Mouse (Mus musculus) hindbrain, embryonic 15.5 days (tissue): ENCODE measurements at regions not wholly inside any gene's neighbourhood (a gene's known extent, or its start where the extent isn't known, plus 50 kb on each side); places are given as distances from the start of the nearest gene placed in this dataset.

Source experiments
- ATAC-seq: fragments of 200-750 bp; cut with Nextera tagmentation; 2 replicates; pipeline ENCODE4 v1.8.0; 2017; ENCODE audit warnings: low read depth, moderate number of reproducible peaks, moderate TSS enrichment; ENCODE audit not compliant: low FRiP score
- H3K27ac ChIP-seq: fragments of 300-500 bp; sonication (generic); replicated peaks from 2 replicates; pipeline ENCODE4 v1.5.1; 2015; ENCODE audit warnings: mild to moderate bottlenecking, inconsistent platforms
- H3K27me3 ChIP-seq: fragments of 300-500 bp; sonication (generic); 2 replicates; pipeline ENCODE4 v1.6.1; 2015; ENCODE audit warnings: control low read depth, inconsistent platforms
- H3K36me3 ChIP-seq: fragments of 300-500 bp; sonication (generic); 2 replicates; pipeline ENCODE4 v1.6.1; 2015; ENCODE audit warnings: control low read depth, inconsistent platforms
- H3K4me1 ChIP-seq: fragments of 300-500 bp; sonication (generic); replicated peaks from 2 replicates; pipeline ENCODE4 v1.6.1; 2015; ENCODE audit warnings: control low read depth, inconsistent platforms
- H3K4me2 ChIP-seq: fragments of 300-500 bp; sonication (generic); 2 replicates; pipeline ENCODE4 v1.6.1; 2015; ENCODE audit warnings: moderate library complexity, mild to moderate bottlenecking, inconsistent platforms
- H3K4me3 ChIP-seq: fragments of 300-500 bp; sonication (generic); 2 replicates; pipeline ENCODE4 v1.5.1; 2015; ENCODE audit warnings: mild to moderate bottlenecking, inconsistent platforms
- H3K9ac ChIP-seq: fragments of 300-500 bp; sonication (generic); 2 replicates; pipeline ENCODE4 v1.6.1; 2015; ENCODE audit warnings: inconsistent platforms
- H3K9me3 ChIP-seq: fragments of 300-500 bp; sonication (generic); 2 replicates; pipeline ENCODE4 v1.6.1; 2016; ENCODE audit warnings: control low read depth, inconsistent platforms
- WGBS: fragments of 180-500 bp; shearing (Covaris S2); methylation state at CpG from one replicate; pipeline ENCODE4 v1.1.7; 2015; 5-methylcytosine and 5-hydroxymethylcytosine counted together

DNA sequence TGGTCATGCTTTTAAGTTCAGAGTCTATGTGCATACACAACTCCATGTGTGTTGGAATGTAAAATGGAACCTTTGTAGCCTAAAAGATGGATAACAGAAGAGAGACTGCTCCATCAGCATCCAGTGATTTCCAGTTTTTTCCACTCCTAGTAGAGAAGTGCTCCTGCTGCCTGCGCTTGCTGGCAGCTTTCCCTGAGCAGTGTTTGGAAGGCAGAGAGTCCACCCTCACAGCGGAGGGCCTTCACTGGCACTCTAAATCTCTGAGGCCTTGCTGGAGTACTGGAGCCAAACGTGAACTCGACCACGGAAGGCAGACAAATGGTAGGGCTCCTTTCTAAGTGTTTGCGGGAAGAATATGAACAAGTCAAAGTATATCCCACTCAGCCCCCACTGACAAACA lies 108.0 kb upstream of the Ank start:
- no peaks in the 10 kb centered on the region for H3K9me3 ChIP-seq
- H3K9ac ChIP-seq = no peak overlapping the region
- H3K36me3 ChIP-seq = no peaks in the 10 kb centered on the region
- ATAC-seq = no peak
- H3K4me3 ChIP-seq = no peak overlapping the region
- WGBS = 69% methylated on average over 6 of the region's 6 CpGs
- no peak overlapping the region for H3K27ac ChIP-seq
- H3K27me3 ChIP-seq = no peaks in the 10 kb centered on the region
- H3K4me1 ChIP-seq = no peaks in the 10 kb centered on the region; the same call in 1 of the 2 replicates
- no peak overlapping the region for H3K4me2 ChIP-seq

DNA sequence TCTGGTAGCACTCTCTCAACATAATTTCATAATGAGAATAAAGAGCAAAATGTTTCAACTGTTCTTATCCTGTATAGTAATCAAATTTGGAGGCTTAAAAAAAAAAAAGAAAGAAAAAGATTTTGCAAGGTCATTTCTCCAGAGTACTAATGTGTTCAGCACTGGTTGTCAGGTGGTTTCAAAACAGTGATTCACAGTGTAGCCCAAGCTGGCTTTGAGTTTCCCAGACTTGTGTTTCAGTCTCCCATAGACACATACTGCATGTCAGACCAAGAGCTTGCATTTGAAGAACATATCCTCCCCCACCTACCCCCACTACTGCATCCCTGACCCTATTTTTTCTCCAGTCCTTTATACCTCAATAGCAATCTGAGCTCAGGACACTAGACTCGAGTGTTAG lies 107.2 kb upstream of the Ank start:
- no peak overlapping the region for H3K4me2 ChIP-seq
- no peaks in the 10 kb centered on the region; the same call in 1 of the 2 replicates for H3K4me1 ChIP-seq
- no peak overlapping the region for H3K9ac ChIP-seq
- H3K9me3 ChIP-seq = no peaks in the 10 kb centered on the region
- 74% methylated on average over 1 of the region's 1 CpGs for WGBS
- no peak overlapping the region for H3K4me3 ChIP-seq
- no peak overlapping the region for H3K27ac ChIP-seq
- no peaks in the 10 kb centered on the region for H3K27me3 ChIP-seq
- ATAC-seq = no peak
- H3K36me3 ChIP-seq = no peaks in the 10 kb centered on the region

GRCm38 (mm10) chr15:27374517-27374916 lies 92.0 kb upstream of the Ank start:
- no peak overlapping the region for H3K9ac ChIP-seq
- H3K9me3 ChIP-seq = no peaks in the 10 kb centered on the region
- H3K4me3 ChIP-seq = no peak overlapping the region
- H3K27me3 ChIP-seq = no peaks in the 10 kb centered on the region
- no peaks in the 10 kb centered on the region for H3K36me3 ChIP-seq
- no peaks in the 10 kb centered on the region for H3K4me1 ChIP-seq
- no peak overlapping the region for H3K27ac ChIP-seq
- WGBS = 62% methylated on average over 1 of the region's 1 CpGs
- H3K4me2 ChIP-seq = no peak overlapping the region
- ATAC-seq = no peak

- no peak overlapping the region for H3K9ac ChIP-seq
- no peak for ATAC-seq
- no peaks in the 10 kb centered on the region for H3K9me3 ChIP-seq
- no peaks in the 10 kb centered on the region for H3K27me3 ChIP-seq
- H3K36me3 ChIP-seq = no peaks in the 10 kb centered on the region
- no peak overlapping the region for H3K4me2 ChIP-seq
- no peak overlapping the region for H3K4me3 ChIP-seq
- 86% methylated on average over 3 of the region's 3 CpGs for WGBS
- H3K27ac ChIP-seq = no peak overlapping the region
- H3K4me1 ChIP-seq = no peaks in the 10 kb centered on the region
Observed at GRCm38 (mm10) chr15:27378601-27379094, 87.8 kb upstream of the Ank start.

- no peaks in the 10 kb centered on the region for H3K27me3 ChIP-seq
- WGBS = 33% methylated on average over 4 of the region's 4 CpGs
- H3K4me3 ChIP-seq = no peak overlapping the region
Observed at GRCm38 (mm10) chr15:27380436-27380945, 86.0 kb upstream of the Ank start.

GRCm38 (mm10) chr15:27381565-27381964 lies 84.9 kb upstream of the Ank start:
- H3K27me3 ChIP-seq = no peaks in the 10 kb centered on the region
- no peaks in the 10 kb centered on the region for H3K36me3 ChIP-seq
- no peak overlapping the region for H3K9ac ChIP-seq
- no peak overlapping the region for H3K27ac ChIP-seq
- no peak overlapping the region for H3K4me3 ChIP-seq
- no peaks in the 10 kb centered on the region for H3K9me3 ChIP-seq
- 81% methylated on average over 2 of the region's 2 CpGs for WGBS
- ATAC-seq = no peak
- no peak overlapping the region for H3K4me2 ChIP-seq
- no peaks in the 10 kb centered on the region for H3K4me1 ChIP-seq

More at GRCm38 (mm10) chr15:27380436-27380945, 86.0 kb upstream of the Ank start:
- H3K27ac ChIP-seq = no peak overlapping the region
- H3K9me3 ChIP-seq = no peaks in the 10 kb centered on the region
- H3K4me2 ChIP-seq = no peak overlapping the region
- ATAC-seq = no peak
- no peaks in the 10 kb centered on the region for H3K36me3 ChIP-seq
- no peak overlapping the region for H3K9ac ChIP-seq
- H3K4me1 ChIP-seq = no peaks in the 10 kb centered on the region

- Histone ChIP-seq H3K9me3 (no peaks in the 10 kb centered on the region), H3K4me1 (no peaks in the 10 kb centered on the region), H3K27me3 (no peaks in the 10 kb centered on the region), H3K4me3 (no peak overlapping the region), H3K27ac (no peak overlapping the region), H3K36me3 (no peaks in the 10 kb centered on the region), H3K9ac (no peak overlapping the region), H3K4me2 (no peak overlapping the region)
- ATAC-seq = no peak
- 93% methylated on average over 2 of the region's 2 CpGs for WGBS
Observed at GRCm38 (mm10) chr15:27390567-27390966, 75.9 kb upstream of the Ank start.

DNA sequence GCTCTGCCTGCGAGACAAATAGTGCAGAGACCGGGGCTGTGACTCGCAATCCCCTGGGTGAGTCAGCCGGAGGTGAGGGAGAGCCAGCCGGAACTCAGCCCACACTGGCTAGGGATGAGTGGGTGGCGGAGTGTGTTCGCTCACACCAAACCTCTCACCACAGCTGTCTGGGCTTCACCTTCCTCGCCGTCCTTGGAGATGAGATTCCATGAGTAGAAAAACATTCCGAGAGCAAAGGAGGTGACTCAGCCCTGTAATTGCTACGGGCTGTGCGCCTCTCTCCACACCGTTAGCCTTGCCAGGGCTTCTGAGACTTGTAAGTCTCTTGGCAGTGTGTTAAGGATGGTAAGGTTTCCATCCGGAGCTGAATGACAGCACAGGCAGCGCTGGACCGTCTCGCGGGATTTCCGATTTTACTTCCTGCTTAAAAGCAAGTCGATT lies 60.7 kb upstream of the Ank start:
- no peaks in the 10 kb centered on the region for H3K27me3 ChIP-seq
- no peak overlapping the region for H3K27ac ChIP-seq

DNA sequence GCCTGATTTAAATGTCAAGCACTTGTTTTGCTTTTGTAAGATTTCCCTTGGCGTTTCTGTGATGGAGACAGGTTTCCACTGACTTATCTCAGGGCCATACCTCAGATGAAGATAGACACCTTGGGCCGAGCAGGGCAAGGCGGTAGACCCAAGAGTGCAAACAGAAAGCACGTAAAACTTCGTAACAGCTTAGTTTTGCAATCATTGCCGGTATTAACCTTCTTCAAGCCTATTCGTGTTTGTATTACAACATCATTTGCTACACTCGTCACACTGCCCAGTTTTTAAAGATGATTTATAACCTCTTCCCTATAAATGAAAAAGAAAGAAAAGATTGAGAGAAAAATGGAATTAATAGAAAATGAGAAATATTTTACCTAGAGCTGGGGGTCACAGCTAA lies 56.6 kb upstream of the Ank start:
- H3K36me3 ChIP-seq = no peaks in the 10 kb centered on the region
- no peaks in the 10 kb centered on the region for H3K27me3 ChIP-seq
- no peak overlapping the region for H3K9ac ChIP-seq
- H3K4me3 ChIP-seq = no peak overlapping the region
- 0 out of 2 replicates have a peak, but pooled peaks cover 2% of the 10 kb centered on the region for H3K4me1 ChIP-seq
- no peak overlapping the region for H3K4me2 ChIP-seq
- ATAC-seq = no peak
- H3K9me3 ChIP-seq = no peaks in the 10 kb centered on the region
- 91% methylated on average over 8 of the region's 8 CpGs for WGBS
- H3K27ac ChIP-seq = no peak overlapping the region

More for the DNA sequence above, 60.7 kb upstream of the Ank start:
- no peak overlapping the region for H3K4me3 ChIP-seq
- no peaks in the 10 kb centered on the region for H3K9me3 ChIP-seq
- no peaks in the 10 kb centered on the region for H3K36me3 ChIP-seq
- H3K9ac ChIP-seq = no peak overlapping the region
- H3K4me2 ChIP-seq = no peak overlapping the region
- 84% methylated on average over 20 of the region's 20 CpGs for WGBS
- ATAC-seq = no peak
- H3K4me1 ChIP-seq = no peaks in the 10 kb centered on the region

GRCm38 (mm10) chr15:27412304-27412703 lies 54.2 kb upstream of the Ank start:
- Histone ChIP-seq H3K4me1 (0 out of 2 replicates have a peak, but pooled peaks cover 2% of the 10 kb centered on the region), H3K27ac (no peak overlapping the region), H3K36me3 (no peaks in the 10 kb centered on the region), H3K4me3 (no peak overlapping the region), H3K9ac (no peak overlapping the region), H3K9me3 (no peaks in the 10 kb centered on the region), H3K4me2 (no peak overlapping the region), H3K27me3 (no peaks in the 10 kb centered on the region)
- ATAC-seq = 0 out of 2 replicates have a peak, but pooled peaks have one; percentile 51
- 86% methylated on average over 2 of the region's 2 CpGs for WGBS

GRCm38 (mm10) chr15:27412761-27413160 lies 53.7 kb upstream of the Ank start:
- WGBS = 68% methylated on average over 1 of the region's 1 CpGs
- H3K27ac ChIP-seq = no peak overlapping the region
- no peak overlapping the region for H3K9ac ChIP-seq
- H3K27me3 ChIP-seq = no peaks in the 10 kb centered on the region
- H3K9me3 ChIP-seq = no peaks in the 10 kb centered on the region
- H3K4me2 ChIP-seq = no peak overlapping the region
- no peak overlapping the region for H3K4me3 ChIP-seq
- 0 out of 2 replicates have a peak, but pooled peaks cover 2% of the 10 kb centered on the region for H3K4me1 ChIP-seq
- ATAC-seq = no peak
- no peaks in the 10 kb centered on the region for H3K36me3 ChIP-seq

DNA sequence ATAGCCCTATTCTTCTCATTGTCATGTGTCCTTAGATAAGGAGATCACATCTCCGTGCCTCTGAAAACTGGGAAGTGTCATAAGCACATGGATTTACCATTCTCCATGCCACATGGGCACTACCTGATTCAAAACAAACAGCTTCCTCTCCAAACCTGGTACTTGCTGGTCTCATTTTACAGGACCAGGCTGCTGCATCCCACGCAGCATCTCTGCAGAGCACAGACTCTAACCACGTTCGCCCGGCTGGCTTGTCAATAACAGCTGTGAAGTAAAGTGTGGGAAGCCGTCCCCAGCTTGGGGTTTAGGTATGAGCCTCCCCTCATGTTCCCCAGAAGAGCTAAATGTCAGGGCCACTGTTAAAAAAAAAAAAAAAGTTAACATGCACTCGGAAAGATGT lies 53.0 kb upstream of the Ank start:
- no peaks in the 10 kb centered on the region for H3K27me3 ChIP-seq
- no peaks in the 10 kb centered on the region for H3K36me3 ChIP-seq
- no peak overlapping the region for H3K4me3 ChIP-seq
- H3K9ac ChIP-seq = no peak overlapping the region
- ATAC-seq = no peak
- H3K4me2 ChIP-seq = no peak overlapping the region
- no peaks in the 10 kb centered on the region for H3K9me3 ChIP-seq
- H3K27ac ChIP-seq = no peak overlapping the region
- 0 out of 2 replicates have a peak, but pooled peaks cover 2% of the 10 kb centered on the region for H3K4me1 ChIP-seq
- WGBS = 93% methylated on average over 7 of the region's 7 CpGs

DNA sequence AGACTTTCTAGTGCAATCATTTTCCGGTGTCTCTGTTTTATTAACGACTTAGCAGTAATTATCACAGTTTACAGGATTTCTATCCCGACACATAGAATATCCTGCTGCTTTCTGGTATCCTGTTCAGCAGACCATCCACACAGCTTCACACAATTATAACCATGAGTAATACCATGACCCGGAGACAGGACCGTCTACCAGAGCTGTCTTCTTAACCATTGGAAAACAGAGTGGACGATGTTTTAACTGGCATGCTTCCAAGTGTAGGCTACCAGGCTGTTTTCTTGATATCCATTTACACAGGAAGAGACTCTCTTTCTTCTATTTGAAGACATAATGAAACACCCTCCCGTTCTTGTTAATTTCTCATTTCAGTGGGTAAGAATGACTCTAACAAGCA lies 51.7 kb upstream of the Ank start:
- ATAC-seq = no peak
- WGBS = 73% methylated on average over 7 of the region's 7 CpGs

More for the DNA sequence above, 51.7 kb upstream of the Ank start:
- H3K4me1 ChIP-seq = 0 out of 2 replicates have a peak, but pooled peaks cover 2% of the 10 kb centered on the region
- H3K27me3 ChIP-seq = no peaks in the 10 kb centered on the region
- no peak overlapping the region for H3K9ac ChIP-seq
- no peak overlapping the region for H3K4me2 ChIP-seq
- no peak overlapping the region for H3K27ac ChIP-seq
- no peaks in the 10 kb centered on the region for H3K36me3 ChIP-seq
- no peak overlapping the region for H3K4me3 ChIP-seq
- H3K9me3 ChIP-seq = no peaks in the 10 kb centered on the region
